Mouse (Mus musculus) neural tube, embryonic 12.5 days (tissue): ENCODE measurements around the gene Prss33. TPM values are rescaled to one million over a fixed set of nuclear protein-coding genes. Genes with fewer than 3 reads are reported as not detected.
A peak's percentile ranks its signal among the peaks of the same experiment; 100 is the strongest.

Experiments
- ATAC-seq: fragments of 200-750 bp; cut with Nextera tagmentation; 2 replicates; pipeline ENCODE4 v1.8.0; 2017; ENCODE audit warnings: low read depth, mild to moderate bottlenecking, moderate TSS enrichment, moderate library complexity; ENCODE audit not compliant: low FRiP score
- H3K27ac ChIP-seq: fragments of 300-500 bp; sonication (generic); 2 replicates; pipeline ENCODE4 v1.5.1; 2016
- H3K27me3 ChIP-seq: fragments of 300-500 bp; sonication (generic); replicated peaks from 2 replicates; pipeline ENCODE4 v1.6.1; 2016; ENCODE audit warnings: mild to moderate bottlenecking
- H3K36me3 ChIP-seq: fragments of 300-500 bp; sonication (generic); 2 replicates; pipeline ENCODE4 v1.6.1; 2016; ENCODE audit warnings: mild to moderate bottlenecking
- H3K4me1 ChIP-seq: fragments of 300-500 bp; sonication (generic); 2 replicates; pipeline ENCODE4 v1.6.1; 2016
- H3K4me2 ChIP-seq: fragments of 300-500 bp; sonication (generic); replicated peaks from 2 replicates; pipeline ENCODE4 v1.6.1; 2016; ENCODE audit warnings: mild to moderate bottlenecking
- H3K4me3 ChIP-seq: fragments of 300-500 bp; sonication (generic); 2 replicates; pipeline ENCODE4 v1.5.1; 2016
- H3K9ac ChIP-seq: fragments of 300-500 bp; sonication (generic); 2 replicates; pipeline ENCODE4 v1.6.1; 2016; ENCODE audit warnings: mild to moderate bottlenecking
- H3K9me3 ChIP-seq: fragments of 300-500 bp; sonication (generic); 2 replicates; pipeline ENCODE4 v1.6.1; 2016; ENCODE audit warnings: mild to moderate bottlenecking
- WGBS: fragments of 180-500 bp; shearing (Covaris S2); methylation state at CpG from one replicate; pipeline ENCODE4 v1.1.7; 2016; 5-methylcytosine and 5-hydroxymethylcytosine counted together
- microRNA-seq: library from miRNA; unstranded; fragments of <30 nt; microRNA quantifications from one replicate; pipeline ENCODE4, GENCODE M21; 2017
- polyA plus RNA-seq: library from polyadenylated mRNA; unstranded; fragments of >200 nt; fragmentation: Nextera tagmentation; extraction: Ambion mirVana; gene quantifications from 2 replicates; pipeline ENCODE4 v1.2.1, GENCODE M21; 2016

Gene Prss33
- polyA plus RNA-seq, 1 experiment from 2014 or later: not detected

GRCm38 (mm10) chr17:23795323-23795722, 40.5 kb downstream of the Prss33 start:
- H3K4me3 ChIP-seq: no peak overlapping the region
- H3K9ac ChIP-seq: no peak overlapping the region
- H3K4me2 ChIP-seq: no peak overlapping the region
- H3K27me3 ChIP-seq: no peaks in the 10 kb centered on the region
- 95% methylated on average over 8 of the region's 8 CpGs for WGBS
- H3K27ac ChIP-seq: no peak overlapping the region
- H3K4me1 ChIP-seq: peaks cover 8% of the 10 kb centered on the region; the same call in 1 of the 2 replicates
- H3K9me3 ChIP-seq: no peaks in the 10 kb centered on the region
- no peak for ATAC-seq
- H3K36me3 ChIP-seq: no peaks in the 10 kb centered on the region

- H3K27ac ChIP-seq: peak overlapping the region; percentile 82
- no peaks in the 10 kb centered on the region for H3K36me3 ChIP-seq
- peak overlapping the region; percentile 69 for H3K9ac ChIP-seq
- no peak overlapping the region for H3K4me3 ChIP-seq
- no peaks in the 10 kb centered on the region for H3K9me3 ChIP-seq
- no peaks in the 10 kb centered on the region for H3K27me3 ChIP-seq
- peaks cover 12% of the 10 kb centered on the region for H3K4me1 ChIP-seq
- H3K4me2 ChIP-seq: peak overlapping the region; percentile 65
- no peak; the same call in 1 of the 2 replicates for ATAC-seq
- 53% methylated on average over 2 of the region's 2 CpGs for WGBS
These were observed 44.8 kb downstream of the Prss33 start for GRCm38 (mm10) chr17:23791079-23791357.

DNA sequence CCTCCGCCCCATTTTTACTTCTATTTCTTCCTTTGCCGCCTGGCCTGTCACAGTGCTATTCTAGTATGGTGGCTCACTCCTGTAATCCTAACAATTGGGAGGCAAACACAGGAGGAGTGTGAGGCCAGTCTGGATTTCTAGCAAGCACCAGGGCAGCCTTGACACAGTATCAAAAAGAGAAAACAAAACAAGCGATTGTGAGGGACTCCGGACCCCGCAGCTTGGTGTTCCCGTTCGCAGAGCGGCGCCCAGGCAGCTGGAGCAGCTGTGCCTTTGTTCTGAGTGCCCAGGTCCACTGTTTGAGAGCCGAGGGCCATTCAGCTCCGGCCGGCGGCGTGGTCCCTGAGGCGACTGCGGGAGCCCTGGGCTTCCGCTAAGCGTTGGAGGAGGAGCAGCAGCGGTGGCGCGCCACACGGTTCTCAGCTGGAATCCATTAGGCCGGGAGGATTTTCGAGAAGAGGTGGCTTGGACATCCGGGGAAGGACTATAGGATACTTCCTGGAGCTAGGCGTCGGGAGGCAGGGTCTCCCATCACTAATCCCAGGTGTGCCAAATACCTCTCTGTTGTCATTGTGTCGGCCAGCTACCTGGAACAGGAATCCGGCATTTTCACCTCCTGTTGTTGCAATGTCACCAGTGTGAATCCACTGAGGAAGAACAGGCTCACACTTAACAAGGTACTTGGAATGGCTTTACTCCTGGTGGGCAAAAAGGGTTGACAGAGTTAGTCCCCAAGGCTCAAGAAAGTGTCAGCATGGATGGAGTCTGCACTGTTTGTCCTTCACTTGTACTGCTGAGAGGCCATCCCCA, 45.4 kb downstream of the Prss33 start, which contains the start of gene Srrm2:
Gene Srrm2 (plus strand): TSS at position 264 of the 810 bp plus-strand sequence.
- H3K27me3 ChIP-seq: no peaks in the 10 kb centered on the region
- peak within 1 kb of the TSS; percentile 82 for H3K27ac ChIP-seq
- H3K9me3 ChIP-seq: no peaks in the 10 kb centered on the region
- H3K4me3 ChIP-seq: peak within 1 kb of the TSS; percentile 32
- 3% methylated on average over 29 of the region's 29 CpGs for WGBS
- no peaks in the 10 kb centered on the region for H3K36me3 ChIP-seq
- H3K9ac ChIP-seq: peak within 1 kb of the TSS; percentile 69
- H3K4me2 ChIP-seq: peak within 1 kb of the TSS; percentile 65
- peaks cover 13% of the 10 kb centered on the region for H3K4me1 ChIP-seq
- peak; percentile 35; the same call in 1 of the 2 replicates for ATAC-seq

- H3K27ac ChIP-seq: peak overlapping the region; percentile 82
- no peak for ATAC-seq
- H3K9me3 ChIP-seq: no peaks in the 10 kb centered on the region
- H3K4me1 ChIP-seq: peaks cover 15% of the 10 kb centered on the region
- H3K27me3 ChIP-seq: no peaks in the 10 kb centered on the region
- H3K4me2 ChIP-seq: peak overlapping the region; percentile 65
- no peak overlapping the region; the same call in 1 of the 2 replicates for H3K4me3 ChIP-seq
- H3K36me3 ChIP-seq: no peaks in the 10 kb centered on the region
- 17% methylated on average over 8 of the region's 8 CpGs for WGBS
- peak overlapping the region; percentile 69 for H3K9ac ChIP-seq
These were observed 46.0 kb downstream of the Prss33 start for GRCm38 (mm10) chr17:23789749-23790268.

DNA sequence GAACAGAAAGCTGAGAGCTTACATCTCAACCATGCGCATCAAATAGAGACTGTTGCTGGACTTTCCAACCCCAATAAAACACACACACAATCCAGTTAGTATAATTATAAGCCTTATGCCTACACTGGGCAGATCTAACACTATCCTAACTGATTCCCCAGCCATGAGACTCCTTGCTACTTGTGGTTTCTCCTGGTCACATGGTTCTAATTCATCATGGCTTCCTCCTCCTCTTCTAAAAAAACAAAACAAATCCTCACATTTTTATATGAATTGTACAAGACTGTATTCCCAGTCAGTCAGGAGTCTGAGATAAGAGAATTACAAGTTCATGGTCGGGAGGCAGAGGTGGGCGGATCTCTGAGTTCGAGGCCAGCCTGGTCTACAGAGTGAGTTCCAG, 46.9 kb downstream of the Prss33 start:
- H3K36me3 ChIP-seq: no peaks in the 10 kb centered on the region
- no peak overlapping the region for H3K9ac ChIP-seq
- no peak overlapping the region for H3K4me2 ChIP-seq
- WGBS: 87% methylated on average over 4 of the region's 4 CpGs
- no peaks in the 10 kb centered on the region for H3K9me3 ChIP-seq
- H3K4me1 ChIP-seq: peaks cover 15% of the 10 kb centered on the region
- no peak for ATAC-seq
- H3K27me3 ChIP-seq: no peaks in the 10 kb centered on the region
- no peak overlapping the region for H3K4me3 ChIP-seq
- H3K27ac ChIP-seq: no peak overlapping the region

GRCm38 (mm10) chr17:23786510-23786931, 49.3 kb downstream of the Prss33 start:
- peak; percentile 57 for ATAC-seq
- peak overlapping the region; percentile 72; the same call in 1 of the 2 replicates for H3K27ac ChIP-seq
- peak overlapping the region; percentile 62 for H3K4me3 ChIP-seq
- H3K36me3 ChIP-seq: no peaks in the 10 kb centered on the region
- H3K4me2 ChIP-seq: peak overlapping the region; percentile 81
- peaks cover 15% of the 10 kb centered on the region for H3K4me1 ChIP-seq
- H3K27me3 ChIP-seq: no peaks in the 10 kb centered on the region
- H3K9me3 ChIP-seq: no peaks in the 10 kb centered on the region
- peak overlapping the region; percentile 52; the same call in 1 of the 2 replicates for H3K9ac ChIP-seq
- WGBS: 13% methylated on average over 13 of the region's 13 CpGs

- 2% methylated on average over 43 of the region's 43 CpGs for WGBS
- Histone ChIP-seq H3K9ac (peak within 1 kb of the TSS; percentile 75), H3K4me3 (peak within 1 kb of the TSS; percentile 62), H3K4me2 (peak within 1 kb of the TSS; percentile 81), H3K27me3 (no peaks in the 10 kb centered on the region), H3K9me3 (no peaks in the 10 kb centered on the region), H3K36me3 (no peaks in the 10 kb centered on the region), H3K27ac (peak within 1 kb of the TSS; percentile 72; the same call in 1 of the 2 replicates), H3K4me1 (peaks cover 13% of the 10 kb centered on the region)
- peak; percentile 83 for ATAC-seq
These were observed 50.0 kb downstream of the Prss33 start, which contains the start of gene Flywch2 for GRCm38 (mm10) chr17:23785561-23786471. Gene Flywch2 (minus strand): TSS chr17:23786081.

- H3K9ac ChIP-seq: no peak overlapping the region
- H3K4me3 ChIP-seq: no peak overlapping the region
- H3K4me1 ChIP-seq: peaks cover 8% of the 10 kb centered on the region; the same call in 1 of the 2 replicates
- ATAC-seq: no peak
- H3K27ac ChIP-seq: no peak overlapping the region
- no peaks in the 10 kb centered on the region for H3K9me3 ChIP-seq
- no peak overlapping the region for H3K4me2 ChIP-seq
- no peaks in the 10 kb centered on the region for H3K27me3 ChIP-seq
- H3K36me3 ChIP-seq: peaks cover 2% of the 10 kb centered on the region; the same call in 1 of the 2 replicates
These were observed 52.5 kb downstream of the Prss33 start for GRCm38 (mm10) chr17:23783352-23783751.

Small RNA genes within 50 kb of the gene (microRNA-seq; reads per million reads assigned to microRNA genes)
- 2.4 reads per million, percentile 4 among the genes with 10 or more reads in this experiment for gene Mir5125

Other genes starting within 250 kb of the Prss33 start
- 23.8 and 26.6 TPM in 2 replicates for gene Zfp13, start 236.6 kb downstream of the Prss33 start, polyA plus RNA-seq
- 0.32 TPM in 1 of 2 replicates, not detected in the other for gene Zscan10, start 235.2 kb downstream of the Prss33 start, polyA plus RNA-seq
- gene Mmp25, start 190.8 kb downstream of the Prss33 start, polyA plus RNA-seq: 1.6 TPM in 2 replicates
- gene Bicdl2, start 175.6 kb downstream of the Prss33 start, polyA plus RNA-seq: 0.42 and 0.80 TPM in 2 replicates
- gene Hcfc1r1, start 162.5 kb downstream of the Prss33 start, polyA plus RNA-seq: 69.2 and 74.4 TPM in 2 replicates
- 54.0 and 57.6 TPM in 2 replicates for gene Thoc6, start 162.2 kb downstream of the Prss33 start, polyA plus RNA-seq
- 3.1 and 3.9 TPM in 2 replicates for gene Tnfrsf12a, start 158.6 kb downstream of the Prss33 start, polyA plus RNA-seq
- 2.7 and 3.6 TPM in 2 replicates for gene Cldn6, start 156.8 kb downstream of the Prss33 start, polyA plus RNA-seq
- 0.74 and 1.9 TPM in 2 replicates for gene Cldn9, start 152.0 kb downstream of the Prss33 start, polyA plus RNA-seq
- gene 1520401A03Rik, start 113.3 kb downstream of the Prss33 start, polyA plus RNA-seq: 0.79 and 1.1 TPM in 2 replicates
- gene Pkmyt1, start 109.7 kb downstream of the Prss33 start, polyA plus RNA-seq: 32.7 and 34.1 TPM in 2 replicates
- 41.7 and 41.8 TPM in 2 replicates for gene Paqr4, start 95.2 kb downstream of the Prss33 start, polyA plus RNA-seq
- gene Kremen2, start 90.2 kb downstream of the Prss33 start, polyA plus RNA-seq: 5.8 and 6.1 TPM in 2 replicates
- 234 and 241 TPM in 2 replicates for gene Flywch1, start 64.5 kb downstream of the Prss33 start, polyA plus RNA-seq
- 47.0 and 47.5 TPM in 2 replicates for gene Flywch2, start 50.0 kb downstream of the Prss33 start, polyA plus RNA-seq
- gene Srrm2, start 45.5 kb downstream of the Prss33 start, polyA plus RNA-seq: 617 and 693 TPM in 2 replicates
- 1,078 and 1,213 TPM in 2 replicates for gene Elob, start 6.9 kb downstream of the Prss33 start, polyA plus RNA-seq
- gene Prss32, start 7.8 kb upstream of the Prss33 start, polyA plus RNA-seq: not detected in 2 replicates
- gene Prss41, start 8.1 kb upstream of the Prss33 start, polyA plus RNA-seq: 1.2 and 1.7 TPM in 2 replicates
- gene Prss21, start 32.0 kb upstream of the Prss33 start, polyA plus RNA-seq: not detected in 2 replicates
- gene Dcpp1, start 44.8 kb upstream of the Prss33 start, polyA plus RNA-seq: not detected in 2 replicates
- gene Dcpp2, start 44.8 kb upstream of the Prss33 start, polyA plus RNA-seq: not detected in 2 replicates
- not detected in 2 replicates for gene Dcpp3, start 81.4 kb upstream of the Prss33 start, polyA plus RNA-seq
- gene Sbp, start 105.6 kb upstream of the Prss33 start, polyA plus RNA-seq: not detected in 2 replicates
- not detected in 2 replicates for gene Sbpl, start 119.2 kb upstream of the Prss33 start, polyA plus RNA-seq
- gene Prss30, start 144.5 kb upstream of the Prss33 start, polyA plus RNA-seq: not detected in 2 replicates
- gene Prss22, start 162.0 kb upstream of the Prss33 start, polyA plus RNA-seq: 0.24 TPM in 1 of 2 replicates, not detected in the other
- gene Prss27, start 202.1 kb upstream of the Prss33 start, polyA plus RNA-seq: 0.15 and 0.35 TPM in 2 replicates
- 99.4 and 99.6 TPM in 2 replicates for gene Kctd5, start 237.4 kb upstream of the Prss33 start, polyA plus RNA-seq